Mouse (Mus musculus): ENCODE results near the gene Lmo7.

Gene Lmo7

GRCm38 (mm10) chr14:101836401-101836800, 106.6 kb downstream of the Lmo7 start:
- no peak for DNase-seq (ENCODE audit: low spot score)

- DNase-seq (ENCODE audit: low spot score) = no peak
Observed at GRCm38 (mm10) chr14:101837176-101837575, 107.4 kb downstream of the Lmo7 start.

GRCm38 (mm10) chr14:101838231-101838839, 108.6 kb downstream of the Lmo7 start:
- DNase-seq (ENCODE audit: low spot score) = peak; percentile 67

- peak; percentile 83 for DNase-seq (ENCODE audit: low spot score)
Observed at GRCm38 (mm10) chr14:101839771-101840731, 110.3 kb downstream of the Lmo7 start.

- no peak for DNase-seq (ENCODE audit: low spot score)
Observed at GRCm38 (mm10) chr14:101841271-101841670, 111.5 kb downstream of the Lmo7 start.

- DNase-seq (ENCODE audit: low spot score) = peak; percentile 47
Observed at GRCm38 (mm10) chr14:101842521-101842920, 112.8 kb downstream of the Lmo7 start.

- DNase-seq (ENCODE audit: low spot score) = no peak
Observed at GRCm38 (mm10) chr14:101843443-101843842, 113.7 kb downstream of the Lmo7 start.

- DNase-seq (ENCODE audit: low spot score) = no peak
Observed at GRCm38 (mm10) chr14:101844467-101844866, 114.7 kb downstream of the Lmo7 start.

- DNase-seq (ENCODE audit: low spot score) = no peak
Observed at GRCm38 (mm10) chr14:101846097-101846882, 116.5 kb downstream of the Lmo7 start.

GRCm38 (mm10) chr14:101847520-101847919, 117.8 kb downstream of the Lmo7 start:
- no peak for DNase-seq (ENCODE audit: low spot score)

GRCm38 (mm10) chr14:101852584-101853195, 122.9 kb downstream of the Lmo7 start:
- no peak for DNase-seq (ENCODE audit: low spot score)

- DNase-seq (ENCODE audit: low spot score) = no peak
Observed at GRCm38 (mm10) chr14:101853207-101853606, 123.5 kb downstream of the Lmo7 start.

- DNase-seq (ENCODE audit: low spot score) = no peak
Observed at GRCm38 (mm10) chr14:101853722-101854121, 124.0 kb downstream of the Lmo7 start.

- DNase-seq (ENCODE audit: low spot score) = no peak
Observed at GRCm38 (mm10) chr14:101854226-101854625, 124.5 kb downstream of the Lmo7 start.

- DNase-seq (ENCODE audit: low spot score) = peak; percentile 89
Observed at GRCm38 (mm10) chr14:101859305-101859886, 129.6 kb downstream of the Lmo7 start.

- DNase-seq (ENCODE audit: low spot score) = no peak
Observed at GRCm38 (mm10) chr14:101862088-101862487, 132.3 kb downstream of the Lmo7 start.

GRCm38 (mm10) chr14:101867071-101867733, 137.4 kb downstream of the Lmo7 start:
- DNase-seq (ENCODE audit: low spot score) = no peak

GRCm38 (mm10) chr14:101869145-101869544, 139.4 kb downstream of the Lmo7 start:
- DNase-seq (ENCODE audit: low spot score) = peak; percentile 79

- DNase-seq (ENCODE audit: low spot score) = no peak
Observed at GRCm38 (mm10) chr14:101869661-101870060, 139.9 kb downstream of the Lmo7 start.

GRCm38 (mm10) chr14:101870171-101870902, 140.6 kb downstream of the Lmo7 start:
- peak; percentile 46 for DNase-seq (ENCODE audit: low spot score)

All from lung, postnatal 25 days (tissue).